Mouse (Mus musculus) kidney, embryonic 14.5 days (tissue): ENCODE data around the gene Mrtfb. TPM values are rescaled to one million over a fixed set of nuclear protein-coding genes. Genes with fewer than 3 reads are reported as not detected.

ENCODE experiments used
- ATAC-seq: fragments of 200-750 bp; cut with Nextera tagmentation; 2 replicates; pipeline ENCODE4 v1.8.0; 2017; ENCODE audit warnings: moderate number of reproducible peaks, mild to moderate bottlenecking, moderate TSS enrichment, moderate library complexity; ENCODE audit not compliant: low FRiP score, low TSS enrichment
- H3K27ac ChIP-seq: fragments of 300-500 bp; sonication (generic); 2 replicates; pipeline ENCODE4 v1.5.1; 2014; ENCODE audit warnings: low read depth, mild to moderate bottlenecking, low read length, moderate library complexity, mixed read lengths
- H3K27me3 ChIP-seq: fragments of 300-500 bp; sonication (generic); 2 replicates; pipeline ENCODE4 v1.6.1; 2014; ENCODE audit warnings: mild to moderate bottlenecking, low read length; ENCODE audit not compliant: control insufficient read depth, insufficient read depth
- H3K36me3 ChIP-seq: fragments of 300-500 bp; sonication (generic); 2 replicates; pipeline ENCODE4 v1.6.1; 2014; ENCODE audit warnings: low read length, mixed read lengths; ENCODE audit not compliant: control insufficient read depth, insufficient read depth
- H3K4me1 ChIP-seq: fragments of 300-500 bp; sonication (generic); 2 replicates; pipeline ENCODE4 v1.6.1; 2014; ENCODE audit warnings: low read length, mixed read lengths; ENCODE audit not compliant: control insufficient read depth, insufficient read depth
- H3K4me2 ChIP-seq: fragments of 300-500 bp; sonication (generic); replicated peaks from 2 replicates; pipeline ENCODE4 v1.6.1; 2014; ENCODE audit warnings: low read depth, mild to moderate bottlenecking, low read length
- H3K4me3 ChIP-seq: fragments of 300-500 bp; sonication (generic); 2 replicates; pipeline ENCODE4 v1.5.1; 2014; ENCODE audit warnings: mild to moderate bottlenecking, low read length
- H3K9ac ChIP-seq: fragments of 300-500 bp; sonication (generic); 2 replicates; pipeline ENCODE4 v1.6.1; 2014; ENCODE audit warnings: low read depth, mild to moderate bottlenecking, low read length, moderate library complexity
- H3K9me3 ChIP-seq: fragments of 300-500 bp; sonication (generic); 2 replicates; pipeline ENCODE4 v1.6.1; 2016; ENCODE audit warnings: low read length; ENCODE audit not compliant: control insufficient read depth
- WGBS: fragments of 180-500 bp; shearing (Covaris S2); extraction: QIAGEN DNeasy Blood & Tissue Kit; methylation state at CpG from one replicate; pipeline ENCODE4 v1.1.7; 2014; 5-methylcytosine and 5-hydroxymethylcytosine counted together
- polyA plus RNA-seq: library from polyadenylated mRNA; unstranded; fragments of >200 nt; fragmentation: Nextera tagmentation; extraction: Ambion mirVana; gene quantifications from 2 replicates; pipeline ENCODE4 v1.2.1, GENCODE M21; 2014

Gene Mrtfb
- polyA plus RNA-seq, 1 experiment from 2014 or later, result 30.1 TPM

DNA sequence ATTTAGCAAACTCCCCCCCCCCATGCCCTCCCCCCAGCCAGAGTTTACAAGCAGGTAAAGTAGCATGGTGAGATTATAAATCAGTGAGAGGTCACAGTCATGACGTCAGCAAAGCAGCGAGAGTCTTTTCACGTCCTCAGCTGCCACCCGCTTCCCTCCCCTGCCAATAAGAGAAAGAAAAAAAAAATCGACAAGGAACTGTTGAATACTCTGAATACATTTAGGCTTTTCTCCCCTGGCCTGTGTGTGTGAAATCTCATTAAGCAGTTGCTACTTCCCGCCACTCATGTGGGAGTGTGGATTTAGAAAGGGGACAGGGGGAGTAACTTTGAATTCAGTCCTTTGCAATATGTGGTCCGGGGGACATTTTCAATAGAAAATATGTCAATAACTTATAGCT is 194.6 kb downstream of the Mrtfb start:
- H3K27me3 ChIP-seq, result peaks cover 18% of the 10 kb centered on the region
- no peaks in the 10 kb centered on the region for H3K36me3 ChIP-seq
- no peak for ATAC-seq
- H3K27ac ChIP-seq, result no peak overlapping the region
- 38% methylated on average over 7 of the region's 7 CpGs for WGBS
- H3K9ac ChIP-seq, result no peak overlapping the region
- no peak overlapping the region for H3K4me2 ChIP-seq
- H3K9me3 ChIP-seq, result no peaks in the 10 kb centered on the region
- H3K4me1 ChIP-seq, result no peaks in the 10 kb centered on the region
- H3K4me3 ChIP-seq, result no peak overlapping the region

DNA sequence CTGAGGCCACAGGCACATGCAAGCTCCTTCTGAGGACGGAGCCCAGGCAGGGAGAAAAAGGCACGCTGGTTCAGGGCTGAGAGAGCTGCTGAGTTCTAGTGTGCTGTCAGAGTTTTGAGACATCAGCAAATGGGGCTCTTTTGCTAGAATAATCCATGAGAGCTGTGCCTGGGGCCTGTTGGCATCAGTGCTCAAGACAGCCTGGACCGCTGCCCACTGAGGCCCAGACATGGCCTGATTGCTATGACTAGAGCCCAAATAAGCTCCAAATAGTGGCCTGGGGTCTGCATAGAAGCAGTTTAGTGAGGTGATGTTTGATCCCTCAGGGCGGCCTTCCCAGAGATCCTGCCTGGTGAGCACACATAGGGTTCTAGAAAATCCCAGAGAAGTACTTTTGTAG is 195.7 kb downstream of the Mrtfb start:
- H3K9ac ChIP-seq, result no peak overlapping the region
- no peaks in the 10 kb centered on the region for H3K4me1 ChIP-seq
- no peak for ATAC-seq
- H3K27ac ChIP-seq, result no peak overlapping the region
- H3K9me3 ChIP-seq, result no peaks in the 10 kb centered on the region
- no peak overlapping the region for H3K4me3 ChIP-seq
- H3K27me3 ChIP-seq, result peaks cover 18% of the 10 kb centered on the region
- H3K4me2 ChIP-seq, result no peak overlapping the region
- 91% methylated on average over 4 of the region's 4 CpGs for WGBS
- no peaks in the 10 kb centered on the region for H3K36me3 ChIP-seq

DNA sequence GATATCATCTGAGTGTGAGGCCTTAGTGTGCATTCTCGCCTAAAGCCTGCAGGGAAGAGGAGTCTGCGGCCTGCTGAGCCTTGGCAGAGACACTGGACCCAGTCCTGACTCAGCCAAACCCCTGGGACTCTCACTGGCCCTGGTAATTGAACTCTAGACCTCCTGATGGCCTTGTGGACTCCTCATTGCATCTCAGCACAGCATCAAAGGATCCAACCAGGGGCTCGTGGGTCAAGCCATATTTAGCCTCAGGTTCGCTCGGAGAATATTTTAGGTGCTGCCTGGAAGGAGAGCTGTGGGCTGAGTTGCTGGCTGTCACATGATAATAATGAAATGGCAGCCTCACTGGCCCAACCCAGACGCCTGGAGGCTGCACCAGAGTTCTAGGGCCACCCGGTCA is 196.4 kb downstream of the Mrtfb start:
- no peak overlapping the region for H3K4me3 ChIP-seq
- H3K36me3 ChIP-seq, result no peaks in the 10 kb centered on the region
- H3K27ac ChIP-seq, result no peak overlapping the region
- no peak for ATAC-seq
- H3K4me2 ChIP-seq, result no peak overlapping the region
- WGBS, result 89% methylated on average over 7 of the region's 7 CpGs
- no peaks in the 10 kb centered on the region for H3K4me1 ChIP-seq
- H3K27me3 ChIP-seq, result peaks cover 17% of the 10 kb centered on the region
- no peaks in the 10 kb centered on the region for H3K9me3 ChIP-seq
- H3K9ac ChIP-seq, result no peak overlapping the region

DNA sequence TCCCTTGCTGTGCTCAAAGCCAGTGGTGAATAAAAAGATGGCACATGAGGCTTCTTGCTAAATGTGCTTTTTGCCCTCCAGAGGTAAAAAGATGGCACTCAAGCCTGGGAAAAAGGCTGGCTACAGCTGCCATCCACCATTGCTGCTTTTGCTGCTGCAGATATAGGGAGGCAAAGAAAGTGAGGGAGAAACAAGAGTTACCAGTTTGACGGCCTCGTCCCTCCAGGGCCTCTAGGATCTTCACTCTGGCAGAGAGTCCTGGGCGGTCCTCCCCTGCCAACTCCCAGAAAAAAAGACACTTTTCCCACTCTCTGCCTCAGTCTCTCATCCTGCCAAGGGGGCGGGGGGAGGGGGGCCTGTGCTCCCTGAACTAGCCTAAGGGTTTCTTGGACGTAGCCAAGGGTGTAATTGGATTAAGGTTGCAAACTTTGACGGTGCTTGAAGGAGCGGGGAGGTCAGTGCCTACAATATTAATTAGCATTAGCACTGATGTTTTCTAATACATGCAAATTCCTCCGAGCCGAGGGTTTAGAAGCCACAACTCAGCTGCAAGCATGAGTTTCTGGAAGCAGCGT is 197.8 kb downstream of the Mrtfb start:
- Histone ChIP-seq H3K4me3 (no peak overlapping the region), H3K9me3 (no peaks in the 10 kb centered on the region), H3K27me3 (peaks cover 6% of the 10 kb centered on the region; the same call in 1 of the 2 replicates), H3K4me1 (no peaks in the 10 kb centered on the region), H3K4me2 (no peak overlapping the region), H3K9ac (no peak overlapping the region), H3K27ac (no peak overlapping the region), H3K36me3 (no peaks in the 10 kb centered on the region)
- ATAC-seq, result no peak
- 42% methylated on average over 10 of the region's 10 CpGs for WGBS

DNA sequence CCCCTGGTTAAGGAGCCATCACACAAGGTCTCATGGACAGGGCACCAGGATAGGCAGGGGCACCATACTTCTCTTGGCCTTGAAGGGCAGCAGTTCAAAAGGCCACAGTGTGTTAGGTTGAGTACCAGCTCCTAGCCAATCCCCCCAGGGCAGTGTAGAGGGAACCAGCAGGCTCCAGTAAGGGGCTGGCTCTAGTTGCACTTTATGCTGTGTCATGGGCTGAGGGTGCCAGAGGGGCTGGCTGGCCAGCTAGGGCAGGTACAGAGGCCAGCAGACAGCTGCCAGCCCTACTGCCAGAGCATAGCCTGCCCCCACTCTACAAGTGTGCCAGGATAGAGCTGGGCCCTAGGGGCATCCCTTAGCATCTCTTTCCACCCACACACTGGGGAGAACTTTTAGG is 199.3 kb downstream of the Mrtfb start:
- H3K4me2 ChIP-seq, result no peak overlapping the region
- H3K27me3 ChIP-seq, result no peaks in the 10 kb centered on the region
- no peaks in the 10 kb centered on the region for H3K36me3 ChIP-seq
- no peak for ATAC-seq
- no peaks in the 10 kb centered on the region for H3K4me1 ChIP-seq
- no peak overlapping the region for H3K9ac ChIP-seq
- H3K4me3 ChIP-seq, result no peak overlapping the region
- H3K27ac ChIP-seq, result no peak overlapping the region
- H3K9me3 ChIP-seq, result no peaks in the 10 kb centered on the region

- ATAC-seq, result no peak
- no peak overlapping the region for H3K9ac ChIP-seq
- H3K36me3 ChIP-seq, result no peaks in the 10 kb centered on the region
- no peak overlapping the region for H3K27ac ChIP-seq
- H3K4me1 ChIP-seq, result no peaks in the 10 kb centered on the region
- no peak overlapping the region for H3K4me3 ChIP-seq
- no peak overlapping the region for H3K4me2 ChIP-seq
- H3K27me3 ChIP-seq, result no peaks in the 10 kb centered on the region
- H3K9me3 ChIP-seq, result no peaks in the 10 kb centered on the region
Measured at GRCm38 (mm10) chr16:13458556-13458955, 202.3 kb downstream of the Mrtfb start.

DNA sequence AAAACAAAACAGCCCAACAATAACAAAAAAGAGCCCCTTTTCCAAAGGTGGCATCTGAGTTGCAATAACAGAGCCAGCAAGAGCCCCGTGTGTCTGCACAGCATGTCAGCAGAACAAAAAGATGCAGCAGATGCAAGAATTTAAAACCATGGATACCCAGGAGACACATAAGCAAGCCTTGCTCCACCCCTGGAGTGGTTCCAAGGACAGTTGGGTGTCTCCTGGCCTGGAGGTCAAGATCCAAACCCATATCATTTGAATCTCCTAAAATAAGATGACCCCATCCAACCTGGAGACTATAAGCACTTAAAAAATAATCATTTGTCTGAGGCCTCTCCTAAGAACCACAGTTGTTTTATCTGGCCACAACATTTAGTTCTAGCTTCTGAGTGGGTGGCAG is 203.8 kb downstream of the Mrtfb start:
- no peak for ATAC-seq
- Histone ChIP-seq H3K36me3 (no peaks in the 10 kb centered on the region), H3K27me3 (no peaks in the 10 kb centered on the region), H3K9ac (no peak overlapping the region), H3K9me3 (no peaks in the 10 kb centered on the region), H3K27ac (no peak overlapping the region), H3K4me3 (no peak overlapping the region), H3K4me2 (no peak overlapping the region), H3K4me1 (no peaks in the 10 kb centered on the region)
- WGBS, result 64% methylated on average over 1 of the region's 1 CpGs

DNA sequence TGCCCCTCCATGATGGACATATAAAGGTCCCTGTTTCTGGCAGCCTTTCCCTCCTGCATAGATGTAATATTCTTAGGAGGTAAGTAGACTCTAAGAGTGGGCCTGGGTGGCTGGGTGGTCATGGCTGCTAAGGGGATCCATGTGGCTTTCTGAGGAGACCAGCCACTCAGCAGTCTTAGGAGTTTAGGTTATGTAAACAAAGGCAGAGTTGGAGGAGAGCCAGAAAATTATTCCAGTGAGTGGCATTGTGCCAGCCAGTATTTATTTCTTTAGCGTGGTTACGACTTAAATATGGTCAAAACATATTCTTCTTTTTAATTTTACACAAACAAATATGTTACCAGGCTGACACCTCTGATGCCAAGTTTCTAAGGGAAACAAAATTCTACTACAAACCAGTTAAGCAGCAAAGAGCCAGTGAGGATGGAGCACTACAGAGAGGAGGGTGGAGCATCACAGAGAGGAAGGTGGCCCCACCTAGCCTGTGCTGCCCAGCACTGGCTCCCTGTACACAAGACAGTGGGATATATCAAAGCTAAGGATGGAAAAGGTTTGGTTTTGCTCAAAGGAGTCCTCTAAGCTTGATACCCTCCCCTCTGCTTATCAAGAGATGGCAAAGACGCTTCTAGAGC is 204.6 kb downstream of the Mrtfb start:
- WGBS, result 77% methylated on average over 3 of the region's 3 CpGs
- no peaks in the 10 kb centered on the region for H3K4me1 ChIP-seq
- no peaks in the 10 kb centered on the region for H3K36me3 ChIP-seq
- H3K9me3 ChIP-seq, result no peaks in the 10 kb centered on the region
- no peak overlapping the region for H3K27ac ChIP-seq
- H3K9ac ChIP-seq, result no peak overlapping the region
- H3K27me3 ChIP-seq, result no peaks in the 10 kb centered on the region
- H3K4me2 ChIP-seq, result no peak overlapping the region
- no peak overlapping the region for H3K4me3 ChIP-seq
- no peak for ATAC-seq

- no peak for ATAC-seq
- H3K4me1 ChIP-seq, result no peaks in the 10 kb centered on the region
- no peak overlapping the region for H3K9ac ChIP-seq
- H3K27me3 ChIP-seq, result no peaks in the 10 kb centered on the region
- H3K9me3 ChIP-seq, result no peaks in the 10 kb centered on the region
- no peak overlapping the region for H3K4me3 ChIP-seq
- no peaks in the 10 kb centered on the region for H3K36me3 ChIP-seq
- 86% methylated on average over 5 of the region's 5 CpGs for WGBS
- H3K4me2 ChIP-seq, result no peak overlapping the region
- no peak overlapping the region for H3K27ac ChIP-seq
Measured at GRCm38 (mm10) chr16:13464662-13465061, 208.4 kb downstream of the Mrtfb start.
